Mouse (Mus musculus) ES-E14 (cell line): ENCODE measurements around the gene Pde4d.

ENCODE experiments used
- CHD2 ChIP-seq: IDR thresholded peaks from 2 replicates; pipeline ENCODE4 v1.6.1; 2014; ENCODE audit warnings: mild to moderate bottlenecking, low read depth, low read length, inconsistent platforms
- HCFC1 ChIP-seq: IDR thresholded peaks from 2 replicates; pipeline ENCODE4 v1.6.1; 2012; ENCODE audit warnings: low read length, inconsistent platforms, borderline replicate concordance; ENCODE audit not compliant: insufficient read depth
- ZC3H11A ChIP-seq: IDR thresholded peaks from 2 replicates; pipeline ENCODE4 v1.6.1; 2012; ENCODE audit warnings: low read depth, mild to moderate bottlenecking, inconsistent platforms, low read length, borderline replicate concordance
- ZNF384 ChIP-seq: IDR thresholded peaks from 2 replicates; pipeline ENCODE4 v1.6.1; 2012; ENCODE audit warnings: low read depth, low read length, inconsistent platforms

GRCm38 (mm10) chr13:109921336-109922038 lies 1471.7 kb downstream of the Pde4d start:
- TF ChIP-seq CHD2: no peak
- no peak for TF ChIP-seq ZNF384
- TF ChIP-seq HCFC1: no peak
- no peak for TF ChIP-seq ZC3H11A
